Mouse (Mus musculus) 3T3-L1 (cell line): ENCODE measurements at regions not wholly inside any gene's neighbourhood (a gene's known extent, or its start where the extent isn't known, plus 50 kb on each side); places are given as distances from the start of the nearest gene placed in this dataset.
A peak's percentile ranks its signal among the peaks of the same experiment; 100 is the strongest.
"Not testable (repeated sequence)": the region's sequence is repeated elsewhere in the genome, so short reads cannot be mapped to it uniquely, and the experiment has no call there.

Experiments used
- DNase-seq: peaks from one replicate; pipeline ENCODE4 v3.0.0-alpha.2; 2015; ENCODE audit warnings: low read depth, low spot score

GRCm38 (mm10) chr11:56505068-56505467 is 464.3 kb upstream of the Nmur2 start:
- DNase-seq, result peak; percentile 79

DNA sequence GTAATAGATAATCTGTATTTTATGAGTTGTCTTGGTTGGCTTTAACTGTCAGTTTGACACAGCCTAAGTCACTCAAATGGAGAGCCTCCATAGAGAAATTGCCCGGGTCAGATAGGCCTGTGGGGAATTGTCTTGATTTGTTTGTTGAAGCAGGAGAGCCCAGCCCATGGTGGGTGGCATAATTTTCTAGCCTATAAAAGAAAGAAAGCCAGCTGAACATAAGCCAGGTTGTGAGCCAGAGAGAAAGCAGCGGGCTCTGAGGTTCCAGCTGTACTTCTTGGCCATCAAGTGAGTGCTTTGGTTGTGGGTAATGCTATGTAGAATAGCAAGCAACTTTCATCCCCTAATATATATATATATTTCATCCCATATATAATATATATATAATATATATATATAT is 474.1 kb upstream of the Nmur2 start:
- DNase-seq, result no peak

- peak; percentile 60 for DNase-seq
Measured at GRCm38 (mm10) chr11:56518486-56518885, 477.7 kb upstream of the Nmur2 start.

DNA sequence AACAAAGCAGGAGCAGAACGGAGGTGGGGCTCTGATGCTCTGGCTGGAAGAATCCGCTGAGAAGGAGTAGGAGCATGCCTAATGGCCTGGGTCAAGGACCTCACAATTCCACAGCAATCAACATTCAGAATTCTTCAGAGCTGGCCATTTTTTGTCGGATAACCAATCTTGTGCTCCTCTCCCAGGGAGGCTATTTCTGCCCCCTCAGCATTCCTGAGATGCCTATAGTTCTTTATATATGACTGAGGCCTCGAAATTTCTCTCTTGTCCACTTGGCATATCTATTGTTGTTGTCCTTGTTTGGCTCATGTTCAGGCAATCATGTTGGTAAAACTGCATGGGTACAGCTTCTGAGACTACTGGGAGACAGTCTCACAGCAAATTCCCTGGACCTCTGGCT is 460.5 kb upstream of the Gria1 start:
- DNase-seq, result peak; percentile 61

DNA sequence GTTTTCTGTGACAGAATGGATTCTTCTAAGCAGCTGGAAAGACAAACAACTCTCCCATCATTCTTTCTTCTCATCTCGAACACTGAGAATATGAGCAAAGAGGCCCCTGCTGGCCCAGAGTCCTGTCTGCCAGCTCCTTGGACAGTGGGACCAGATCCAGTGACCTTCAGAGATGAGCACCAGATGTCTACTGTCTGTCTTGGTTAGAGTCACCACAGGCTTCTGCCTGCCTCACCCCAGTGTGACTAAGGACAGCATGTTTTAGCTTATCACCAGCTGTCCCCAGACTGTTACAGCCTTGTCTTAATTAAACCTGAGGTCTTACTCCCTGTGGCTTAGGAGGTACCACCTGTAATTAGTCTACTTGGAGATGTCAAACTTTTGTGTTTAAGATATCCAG is 454.9 kb upstream of the Gria1 start:
- no peak for DNase-seq

DNA sequence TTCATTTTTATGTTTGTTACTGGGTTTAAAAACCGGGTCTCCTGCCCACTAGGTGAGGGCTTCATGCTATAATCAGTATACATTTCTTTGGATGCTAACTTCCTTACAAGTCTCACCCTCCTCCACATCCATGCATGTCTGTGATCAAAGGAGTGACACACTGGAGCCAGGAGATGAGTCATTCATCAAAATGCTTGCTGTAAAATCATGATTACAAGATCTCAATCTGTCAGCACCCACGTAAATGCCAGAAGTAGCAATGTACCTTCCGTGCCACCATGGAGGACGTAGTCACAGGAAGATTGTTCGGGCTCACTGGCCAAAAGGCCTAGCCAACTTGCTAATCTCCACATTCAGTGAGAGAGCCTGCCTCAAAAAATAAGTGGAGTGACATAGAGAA is 431.2 kb upstream of the Gria1 start:
- DNase-seq, result peak; percentile 50

DNA sequence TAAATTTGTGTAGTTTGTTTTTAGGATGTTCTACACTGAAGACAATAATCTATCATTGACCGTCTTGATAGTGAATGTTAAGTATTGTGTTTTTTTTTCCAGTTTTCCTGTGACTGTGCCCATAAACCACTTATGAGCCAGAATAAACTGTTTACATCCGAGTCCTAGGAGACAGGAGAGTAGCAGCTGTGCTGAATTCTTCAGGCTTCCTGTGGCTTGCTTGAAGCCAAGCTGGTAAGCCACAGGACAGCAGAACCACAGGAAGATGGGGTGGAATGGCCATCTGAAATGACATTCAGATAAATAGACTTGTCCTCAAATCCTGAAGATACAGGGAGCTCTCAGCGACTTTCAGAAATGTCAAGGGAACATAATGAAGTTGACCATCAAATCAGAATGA is 428.1 kb upstream of the Gria1 start:
- DNase-seq, result no peak

DNA sequence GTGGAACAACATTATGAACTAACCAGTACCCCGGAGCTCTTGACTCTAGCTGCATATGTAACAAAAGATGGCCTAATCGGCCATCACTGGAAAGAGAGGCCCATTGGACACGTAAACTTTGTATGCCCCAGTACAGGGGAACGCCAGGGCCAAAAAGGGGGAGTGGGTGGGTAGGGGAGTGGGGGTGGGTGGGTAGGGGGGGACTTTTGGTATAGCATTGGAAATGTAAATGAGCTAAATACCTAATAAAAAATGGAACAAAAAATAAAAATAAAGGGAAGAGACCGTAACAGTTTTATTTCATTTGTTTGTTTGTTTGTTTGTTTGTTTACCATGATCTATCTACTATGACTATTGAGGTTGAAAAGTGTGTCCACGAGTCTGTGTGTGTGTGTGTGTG is 417.8 kb upstream of the Gria1 start:
- DNase-seq, result not testable (repeated sequence)

- DNase-seq, result peak; percentile 54
Measured at GRCm38 (mm10) chr11:56603742-56604141, 407.4 kb upstream of the Gria1 start.

- no peak for DNase-seq
Measured at GRCm38 (mm10) chr11:56627659-56628058, 383.5 kb upstream of the Gria1 start.

GRCm38 (mm10) chr11:56633445-56633844 is 377.7 kb upstream of the Gria1 start:
- no peak for DNase-seq

- no peak for DNase-seq
Measured at GRCm38 (mm10) chr11:56636606-56637226, 374.5 kb upstream of the Gria1 start.

DNA sequence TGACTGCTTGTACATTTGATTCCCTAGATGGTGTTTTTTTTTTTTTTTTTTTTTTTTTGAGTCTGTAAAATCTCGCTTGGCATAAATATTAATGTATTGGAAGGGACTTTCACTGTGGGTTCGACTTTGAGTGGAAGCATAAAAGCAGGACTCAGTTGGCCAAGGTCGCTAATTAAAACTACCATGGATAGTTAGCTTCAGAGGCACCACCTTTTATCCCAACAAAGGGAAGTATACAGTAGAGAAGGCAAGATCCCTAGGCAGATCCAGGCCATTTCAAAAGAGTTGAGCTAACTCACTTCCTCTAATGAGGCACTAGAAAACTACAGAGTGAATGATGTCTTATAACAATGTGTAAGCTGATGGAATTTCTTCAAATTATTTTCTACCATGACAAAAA is 369.5 kb upstream of the Gria1 start:
- DNase-seq, result no peak
